Mouse (Mus musculus): ENCODE data around the gene Cav2.

Cav2 gene

GRCm38 (mm10) chr6:17309260-17309659 lies 28.3 kb downstream of the Cav2 start:
- no peak for DNase-seq (ENCODE audit: low spot score)

GRCm38 (mm10) chr6:17314241-17314640 lies 33.3 kb downstream of the Cav2 start:
- no peak for DNase-seq (ENCODE audit: low spot score)

GRCm38 (mm10) chr6:17314659-17315616 lies 34.0 kb downstream of the Cav2 start:
- DNase-seq (ENCODE audit: low spot score), result no peak

- DNase-seq (ENCODE audit: low spot score), result no peak
Measured at GRCm38 (mm10) chr6:17316294-17317166, 35.5 kb downstream of the Cav2 start.

GRCm38 (mm10) chr6:17317167-17317524 lies 36.2 kb downstream of the Cav2 start:
- DNase-seq (ENCODE audit: low spot score), result no peak

- DNase-seq (ENCODE audit: low spot score), result no peak
Measured at GRCm38 (mm10) chr6:17317944-17318343, 37.0 kb downstream of the Cav2 start.

- no peak for DNase-seq (ENCODE audit: low spot score)
Measured at GRCm38 (mm10) chr6:17321976-17322375, 41.0 kb downstream of the Cav2 start.

- DNase-seq (ENCODE audit: low spot score), result no peak
Measured at GRCm38 (mm10) chr6:17327216-17327615, 46.2 kb downstream of the Cav2 start.

GRCm38 (mm10) chr6:17329801-17330200 lies 48.8 kb downstream of the Cav2 start:
- no peak for DNase-seq (ENCODE audit: low spot score)

GRCm38 (mm10) chr6:17337724-17338123 lies 56.7 kb downstream of the Cav2 start:
- no peak for DNase-seq (ENCODE audit: low spot score)
